Mouse (Mus musculus) thymus, postnatal 36 days (tissue): Measurements from ENCODE around the gene Eaf2.

Source experiments
- DNase-seq, 2 experiments: peaks; one replicate each; pipeline ENCODE4 v3.0.0; 2022; ENCODE audit warnings: mixed read lengths in 2 of 2

Eaf2 gene

GRCm38 (mm10) chr16:36747767-36748166 is 127.0 kb downstream of the Eaf2 start:
- no peak for DNase-seq

- DNase-seq: no peak
Observed at GRCm38 (mm10) chr16:36747068-36747467, 127.7 kb downstream of the Eaf2 start.

GRCm38 (mm10) chr16:36743580-36743979 is 131.2 kb downstream of the Eaf2 start:
- no peak for DNase-seq
